Mouse (Mus musculus) liver, embryonic 14.5 days (tissue): ENCODE data around the gene Tlr7.
"Not testable (repeated sequence)": the region's sequence is repeated elsewhere in the genome, so short reads cannot be mapped to it uniquely, and the experiment has no call there.

Experiments used
- CTCF ChIP-seq: IDR thresholded peaks from 2 replicates; pipeline ENCODE4 v1.5.1; 2016; ENCODE audit warnings: antibody characterized with exemption, low read depth, control low read depth
- EP300 ChIP-seq: IDR thresholded peaks from 2 replicates; pipeline ENCODE4 v1.6.1; 2016; ENCODE audit warnings: antibody characterized with exemption, low read depth

GRCm38 (mm10) chrX:167361231-167361630, 30.9 kb upstream of the Tlr7 start:
- not testable (repeated sequence) for TF ChIP-seq EP300, CTCF
